Mouse (Mus musculus) E14TG2a.4 (cell line): Measurements from ENCODE around the gene Slc30a9.

Experiments used
- CTCF ChIP-seq: conservative IDR thresholded peaks from 2 replicates; pipeline ENCODE4 v1.5.1; 2014; ENCODE audit warnings: low read length
- NANOG ChIP-seq: IDR thresholded peaks from 2 replicates; pipeline ENCODE4 v1.6.1; 2014; ENCODE audit warnings: borderline replicate concordance, low read length, mixed read lengths

- TF ChIP-seq CTCF (no peak), NANOG (no peak)
These were observed 34.1 kb downstream of the Slc30a9 start for GRCm38 (mm10) chr5:67340811-67341210.
